Mouse (Mus musculus): ENCODE measurements around the gene Zfhx3.

The Zfhx3 gene

DNA sequence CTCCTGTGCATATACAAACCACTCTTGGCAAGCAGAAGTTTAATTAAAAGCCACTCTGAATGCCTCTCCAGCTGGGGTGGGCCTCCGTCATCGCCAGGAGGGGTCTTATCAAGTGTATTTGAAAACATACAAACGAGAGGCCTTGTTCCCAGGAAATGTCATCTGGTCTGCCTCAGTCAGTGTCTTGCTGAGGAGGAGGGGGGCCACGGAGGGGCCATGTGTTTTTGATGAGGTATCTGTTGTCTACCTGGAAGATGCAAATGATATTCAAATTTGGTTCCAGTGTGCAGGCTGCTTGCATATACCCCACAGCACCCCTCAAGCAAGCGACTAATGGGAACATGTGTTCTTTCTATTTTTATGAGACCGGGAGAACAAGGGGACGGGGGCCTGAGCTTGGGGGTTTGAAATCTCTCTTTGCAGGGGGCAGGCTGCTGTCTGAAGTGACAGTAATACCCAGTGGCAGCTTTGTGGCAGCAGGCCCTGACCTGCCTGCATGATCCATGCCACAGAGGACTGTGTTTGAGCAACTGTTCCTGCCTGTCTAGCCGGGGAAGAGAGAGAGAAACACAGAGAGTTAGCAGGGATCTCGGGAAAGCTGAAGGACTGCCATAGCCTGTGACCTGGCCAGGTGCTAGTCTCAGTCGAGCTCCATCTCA is 412.8 kb downstream of the Zfhx3 start:
- DNase-seq (ENCODE audit: low spot score in 2 of 2), result no peak

DNA sequence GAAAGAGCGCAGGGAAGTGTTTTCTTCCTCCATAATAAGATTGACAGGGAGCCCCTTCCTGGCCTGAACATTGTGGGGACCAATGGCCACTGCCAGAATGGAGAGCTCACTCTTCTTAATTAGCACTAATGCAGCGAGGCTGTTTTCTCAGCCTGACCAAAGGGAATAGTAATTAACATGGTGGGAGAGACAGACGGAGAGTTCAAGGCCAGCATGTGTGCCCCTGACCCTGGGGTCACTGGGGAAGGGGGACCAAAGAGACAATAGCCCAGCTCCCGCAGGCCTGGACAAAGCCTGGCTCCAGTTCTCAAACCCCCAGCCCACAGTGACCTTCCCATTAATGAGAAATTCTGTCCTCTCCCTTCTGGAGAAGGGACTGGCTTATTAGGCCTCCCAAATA is 419.0 kb downstream of the Zfhx3 start:
- no peak for DNase-seq (ENCODE audit: low spot score in 2 of 2)

DNA sequence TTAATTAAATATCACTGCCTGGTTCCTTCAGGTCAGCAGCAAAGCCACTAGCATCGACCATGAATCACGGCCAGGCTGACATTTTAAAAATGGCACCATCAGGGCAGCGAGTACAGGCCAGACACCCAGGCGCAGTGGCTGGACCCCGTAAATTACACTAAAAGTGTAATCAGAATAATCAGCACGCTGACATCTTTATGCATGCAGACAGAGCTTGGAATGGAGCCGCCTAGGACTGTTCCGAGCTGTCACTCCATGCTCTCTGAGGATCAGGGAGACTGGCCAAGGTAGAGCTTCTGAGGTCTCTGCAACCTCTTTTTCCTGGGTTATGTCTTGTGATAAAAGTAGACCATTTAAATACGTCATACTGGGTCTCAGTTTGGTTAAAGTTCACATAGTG is 420.0 kb downstream of the Zfhx3 start:
- no peak for DNase-seq (ENCODE audit: low spot score in 2 of 2)

DNA sequence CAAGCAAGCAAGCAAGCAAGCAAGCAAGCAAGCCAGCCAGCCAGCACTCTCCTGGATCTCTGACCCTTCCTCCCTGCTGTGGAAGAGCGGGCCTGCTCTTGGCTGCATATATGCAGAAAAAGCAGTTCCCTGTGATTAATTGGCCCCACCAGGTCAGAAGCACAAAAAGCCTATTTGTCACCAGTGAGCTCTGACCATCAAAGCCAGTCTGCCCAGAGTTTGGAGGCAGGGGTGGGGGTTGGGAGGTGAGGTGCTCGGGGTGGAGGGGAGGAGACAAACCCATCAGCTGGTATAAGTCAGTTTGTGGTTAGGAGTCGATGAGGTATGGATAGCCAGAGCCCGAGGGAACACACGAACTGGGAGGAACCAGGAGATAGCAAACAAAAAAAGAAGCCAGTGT is 421.0 kb downstream of the Zfhx3 start:
- no peak for DNase-seq (ENCODE audit: low spot score in 2 of 2)

DNA sequence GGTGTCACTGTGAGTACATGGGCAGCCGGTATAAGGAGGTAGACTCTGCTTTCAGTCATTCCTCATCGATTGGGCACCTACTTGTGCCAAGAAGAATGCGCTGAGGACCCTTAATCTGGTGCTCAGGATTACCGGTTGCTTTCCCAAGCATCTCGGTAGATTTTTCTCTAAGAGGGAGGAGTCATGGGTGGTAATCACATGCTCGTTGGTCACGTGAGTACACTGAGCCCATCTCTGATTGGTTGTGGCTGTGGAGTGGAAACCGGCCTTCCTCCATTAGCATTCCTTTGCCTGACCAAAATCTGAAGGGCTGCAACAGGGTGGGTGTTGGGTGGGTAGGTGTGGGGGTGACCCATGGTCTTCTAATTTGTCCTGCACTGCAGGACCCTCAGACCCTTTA is 421.4 kb downstream of the Zfhx3 start:
- DNase-seq (ENCODE audit: low spot score in 2 of 2), result no peak

DNA sequence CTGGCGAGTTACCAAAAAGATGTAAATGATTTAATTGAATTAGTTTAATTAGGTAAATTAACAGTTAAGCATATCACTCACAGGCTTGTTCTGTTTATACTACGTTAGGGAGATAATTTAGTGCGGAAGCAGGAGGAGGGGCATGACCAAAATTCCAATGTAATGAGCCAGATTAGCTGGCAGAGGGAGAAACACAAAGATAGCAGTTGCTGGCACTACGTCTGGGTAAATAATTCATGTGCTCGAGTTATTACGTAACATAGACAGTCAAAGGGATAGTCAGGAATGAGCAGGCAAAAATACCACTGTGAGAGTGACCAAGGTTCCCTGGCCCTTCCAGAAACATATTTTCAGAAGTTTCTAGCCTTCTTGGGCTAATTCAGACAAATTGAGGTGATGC is 426.6 kb downstream of the Zfhx3 start:
- peak in 1 of 2 experiments; percentile 4 for DNase-seq (ENCODE audit: low spot score in 2 of 2)

DNA sequence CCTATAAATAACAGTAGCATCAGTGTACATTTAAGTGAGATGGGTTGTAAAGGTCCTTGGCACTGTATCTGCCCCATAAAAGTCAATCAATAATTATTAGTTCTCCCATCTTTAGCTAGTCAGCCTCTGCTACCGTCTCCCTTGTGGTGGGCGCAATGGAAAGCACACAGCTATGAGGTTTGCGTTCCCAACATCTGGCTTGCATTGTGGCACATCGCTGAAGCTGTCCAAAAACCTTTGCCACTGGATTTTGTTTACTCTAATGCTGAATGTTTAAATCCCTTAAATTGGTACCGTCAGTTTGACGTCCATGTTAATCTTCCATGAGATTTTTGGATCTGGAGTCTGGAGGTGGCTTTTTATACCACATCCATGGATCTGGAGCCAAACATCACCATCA is 428.3 kb downstream of the Zfhx3 start:
- no peak for DNase-seq (ENCODE audit: low spot score in 2 of 2)

DNA sequence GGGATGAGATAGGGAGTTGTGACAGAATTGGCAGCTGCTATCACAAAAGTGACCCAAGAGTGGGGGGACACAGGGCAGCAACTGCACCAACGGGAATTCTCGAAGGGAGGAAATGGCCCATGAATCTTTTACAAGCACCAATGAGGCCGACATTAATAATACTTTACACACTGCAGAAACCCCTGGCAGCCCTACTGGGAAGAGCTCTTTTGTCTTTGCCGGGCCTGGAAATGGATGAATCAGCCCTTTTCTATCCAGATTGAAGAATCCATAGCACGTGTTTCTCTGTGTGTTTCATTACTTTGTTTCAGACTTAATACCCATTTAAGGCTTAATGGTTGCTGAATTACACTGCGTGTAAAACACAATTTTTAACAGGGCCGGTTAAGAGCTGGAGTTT is 430.6 kb downstream of the Zfhx3 start:
- no peak for DNase-seq (ENCODE audit: low spot score in 2 of 2)

DNA sequence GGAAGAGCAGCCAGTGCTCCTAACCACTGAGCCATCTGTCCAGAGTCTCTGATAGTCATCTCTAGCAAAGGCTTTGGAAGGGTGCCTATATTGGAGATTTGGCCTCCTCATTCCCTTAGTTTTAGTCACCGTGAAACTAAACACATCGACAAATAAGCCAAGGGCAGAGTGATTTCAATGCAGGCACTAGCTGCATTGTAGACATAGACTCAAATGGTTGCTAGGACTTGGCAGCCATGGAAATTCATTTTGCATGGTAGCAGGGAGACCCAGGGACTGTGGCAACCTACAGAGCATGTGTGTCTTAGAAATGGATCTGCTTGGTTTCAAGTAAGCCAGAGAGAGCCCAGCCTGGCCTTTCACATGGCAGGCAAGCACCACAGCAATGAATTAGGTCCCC is 435.6 kb downstream of the Zfhx3 start:
- no peak for DNase-seq (ENCODE audit: low spot score in 2 of 2)

DNA sequence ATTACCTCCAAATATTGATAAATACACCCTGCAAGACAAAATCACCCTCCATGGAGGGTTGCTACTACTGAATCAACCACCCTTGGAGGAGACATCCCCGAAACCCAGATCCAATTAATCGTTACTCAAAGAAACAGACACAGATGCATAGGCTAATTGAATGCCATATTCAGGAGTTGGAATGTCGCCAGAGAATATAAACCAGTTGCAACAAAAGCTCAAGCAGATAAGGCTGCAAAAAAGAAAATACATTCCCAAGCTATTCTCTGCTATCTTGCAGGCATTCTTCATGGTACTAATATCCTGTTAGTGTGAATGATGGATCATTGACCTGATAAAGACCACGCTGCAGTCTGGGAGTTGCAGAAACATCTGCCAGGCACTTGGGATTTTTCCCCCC is 440.7 kb downstream of the Zfhx3 start:
- DNase-seq (ENCODE audit: low spot score in 2 of 2), result no peak

DNA sequence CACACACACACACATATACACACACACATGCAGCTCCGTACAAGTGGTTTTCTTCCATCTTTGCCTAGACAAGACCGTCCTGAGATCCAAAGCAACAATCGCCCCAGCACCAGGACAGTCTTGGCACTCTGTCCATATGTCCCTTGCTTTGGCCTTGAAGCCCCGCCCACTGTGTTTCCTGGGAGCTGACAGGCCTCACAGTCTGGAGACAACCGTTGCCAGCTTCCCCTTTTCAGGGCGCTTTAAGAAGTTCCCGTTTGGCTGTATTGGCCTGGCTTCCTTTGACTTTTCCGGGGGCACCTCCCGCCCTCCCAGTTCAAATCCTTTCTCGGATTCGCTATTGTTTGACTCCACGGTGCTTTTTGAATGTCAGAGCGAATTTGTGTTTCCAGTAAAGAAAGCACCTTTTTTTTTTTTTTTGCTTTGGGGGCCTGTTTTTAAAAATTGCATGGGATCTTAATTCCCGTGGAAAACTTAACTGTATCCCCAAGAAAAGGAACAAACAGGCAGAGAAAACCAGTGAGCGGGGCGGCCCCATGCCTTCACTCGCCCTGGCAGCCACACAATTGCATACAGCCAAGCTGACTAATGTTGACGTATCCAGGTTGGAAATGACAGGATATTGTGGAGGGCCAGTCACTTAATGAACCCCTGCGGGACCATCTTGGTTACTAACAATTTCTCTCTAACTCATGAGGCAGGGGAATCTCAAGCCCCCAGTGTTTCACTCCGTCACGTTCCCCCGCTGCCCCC is 444.9 kb downstream of the Zfhx3 start:
- peak in 1 of 2 experiments; percentile 5 for DNase-seq (ENCODE audit: low spot score in 2 of 2)

DNA sequence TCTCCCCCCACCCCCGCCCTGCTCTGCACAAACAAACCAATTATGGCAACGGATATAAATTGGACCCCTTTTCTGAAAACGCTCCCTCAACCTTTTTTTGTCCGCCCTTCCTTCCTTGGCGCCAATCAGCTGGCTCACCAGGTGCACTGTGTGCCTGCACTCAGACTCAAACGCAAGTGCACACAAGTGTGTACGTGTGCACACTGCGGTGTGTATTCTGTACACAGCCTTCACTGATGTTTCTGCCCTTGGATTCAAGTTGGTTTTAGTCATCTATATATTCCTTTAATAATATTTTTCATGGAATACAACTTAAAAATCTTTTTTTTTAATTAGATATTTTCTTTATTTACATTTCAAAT is 445.4 kb downstream of the Zfhx3 start:
- DNase-seq (ENCODE audit: low spot score in 2 of 2), result no peak

DNA sequence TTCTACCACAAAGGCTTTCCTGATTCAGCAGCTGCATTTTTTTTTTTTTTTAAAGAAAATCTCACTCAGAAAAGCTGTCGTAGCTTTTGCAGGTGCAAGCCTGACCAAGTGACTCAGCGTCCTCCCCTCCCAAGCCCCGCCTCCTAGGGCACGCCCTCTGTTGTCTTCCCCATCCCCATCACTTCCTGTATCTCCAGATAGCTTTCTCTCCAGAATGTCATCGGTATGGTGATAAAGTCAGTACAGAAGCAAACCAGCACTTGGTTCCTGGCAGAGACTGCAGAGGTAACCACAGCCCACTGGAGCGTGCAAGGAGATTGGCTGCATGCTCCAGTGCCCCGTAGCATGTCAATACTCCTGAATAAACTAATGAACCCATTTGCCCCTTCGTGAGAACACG is 450.5 kb downstream of the Zfhx3 start:
- no peak for DNase-seq (ENCODE audit: low spot score in 2 of 2)

DNA sequence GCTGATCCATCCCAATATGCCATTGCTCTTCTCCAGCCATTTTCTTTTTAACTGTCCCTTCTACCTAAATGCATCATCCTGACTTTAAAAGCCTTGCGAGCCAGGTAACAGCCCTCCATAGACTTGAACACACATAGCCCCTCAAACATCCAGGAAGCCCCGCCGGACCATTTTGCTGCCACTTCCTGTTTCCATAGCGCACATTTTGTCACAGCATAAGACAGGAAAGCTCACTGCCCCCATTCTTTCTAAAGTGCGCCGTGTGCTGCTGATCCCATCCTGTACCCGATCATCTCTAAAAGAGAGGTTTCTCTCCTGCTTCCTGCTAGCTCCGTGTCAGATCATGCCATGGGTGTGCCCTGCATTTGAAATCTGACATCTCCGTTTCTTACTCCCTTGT is 459.7 kb downstream of the Zfhx3 start:
- DNase-seq (ENCODE audit: low spot score in 2 of 2), result no peak

DNA sequence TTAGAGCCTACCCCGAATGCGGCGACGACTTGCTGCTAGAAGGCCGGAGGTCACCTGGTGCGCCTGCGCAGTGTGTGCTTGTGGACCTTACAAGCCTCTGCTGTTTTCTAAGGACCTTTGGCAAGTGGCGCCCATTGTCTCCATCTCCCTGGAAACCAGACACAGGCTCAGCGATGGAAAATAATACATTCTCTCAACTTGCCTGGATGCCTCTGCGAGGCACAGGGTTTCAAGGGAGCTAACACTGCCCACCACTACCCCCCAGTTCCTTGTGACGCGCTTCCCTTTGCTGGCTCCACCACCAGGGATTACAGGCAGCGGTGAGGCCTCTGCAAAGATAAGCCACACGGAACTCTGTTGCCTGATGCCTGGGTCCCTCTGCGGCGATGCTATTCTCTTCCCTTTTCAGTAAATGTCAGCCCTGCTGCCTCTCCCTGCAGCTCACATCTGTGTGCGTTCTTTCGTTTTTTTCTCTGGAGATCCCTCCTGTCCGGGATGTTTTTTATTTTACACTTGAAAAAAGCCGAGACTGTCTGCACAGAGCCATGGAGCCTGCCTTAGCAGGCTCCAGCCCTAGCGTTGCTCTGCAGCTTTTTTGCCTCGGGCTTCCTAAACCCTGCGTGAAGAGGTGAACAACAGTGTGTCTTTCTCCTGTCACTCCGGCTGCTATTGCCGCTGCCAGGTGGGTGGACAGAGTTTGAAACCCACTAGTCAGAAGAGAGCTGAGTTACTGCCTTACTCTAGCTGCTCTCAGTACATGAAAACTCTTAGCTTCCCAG is 464.5 kb downstream of the Zfhx3 start:
- DNase-seq (ENCODE audit: low spot score in 2 of 2), result peak in 1 of 2 experiments; percentile 40

DNA sequence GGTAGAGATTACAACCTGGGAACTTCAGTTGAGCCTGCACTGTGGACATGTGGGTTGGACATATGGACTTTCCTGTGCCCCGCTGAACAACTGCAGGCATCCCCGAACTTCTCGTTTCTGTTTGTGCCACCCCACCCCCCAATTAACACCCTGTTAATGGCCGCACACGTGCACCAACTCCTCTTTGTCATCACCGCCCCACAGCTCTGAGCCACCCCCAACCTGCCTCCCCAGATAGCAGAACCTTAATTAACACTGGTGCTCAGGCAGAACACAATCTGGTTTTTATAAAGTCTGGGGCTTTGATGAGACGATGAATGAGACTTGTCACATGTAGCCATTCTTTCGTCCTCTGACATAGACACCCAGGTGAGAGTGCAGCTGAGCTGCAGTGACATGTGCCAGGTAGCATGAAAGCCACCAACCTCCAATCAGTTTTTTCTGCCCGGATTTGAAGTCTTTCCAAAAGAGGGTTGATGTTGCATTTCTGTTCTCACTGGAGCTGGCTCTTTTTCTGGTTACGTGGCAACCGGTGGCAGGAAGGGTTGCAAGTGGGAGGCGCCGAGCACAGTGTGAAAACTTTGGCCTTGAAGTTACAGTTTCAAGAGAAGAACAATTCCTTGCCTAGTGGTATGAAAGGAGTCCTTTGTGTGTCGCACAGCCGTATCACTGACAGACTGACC is 476.9 kb downstream of the Zfhx3 start:
- DNase-seq (ENCODE audit: low spot score in 2 of 2), result peak; percentile 15 to 18

DNA sequence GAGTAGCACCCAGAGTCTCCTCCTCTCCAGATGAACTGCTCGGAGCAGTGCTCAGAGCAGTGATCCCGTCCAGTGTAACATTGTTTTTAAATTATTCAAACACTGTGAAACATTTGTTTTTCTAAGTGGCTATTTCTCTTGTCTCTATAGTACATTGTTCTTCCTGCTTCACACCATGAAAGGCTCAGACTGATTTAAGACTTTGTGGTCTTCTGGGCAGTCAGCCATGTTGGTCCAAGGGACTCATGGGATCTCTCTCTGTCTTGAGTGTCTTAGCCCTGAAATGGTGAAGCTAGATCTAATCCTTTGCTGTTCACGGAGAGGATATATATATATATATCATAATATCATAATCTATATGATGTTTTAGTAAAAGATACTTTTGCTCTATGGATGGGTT is 480.1 kb downstream of the Zfhx3 start:
- DNase-seq (ENCODE audit: low spot score in 2 of 2), result no peak

DNA sequence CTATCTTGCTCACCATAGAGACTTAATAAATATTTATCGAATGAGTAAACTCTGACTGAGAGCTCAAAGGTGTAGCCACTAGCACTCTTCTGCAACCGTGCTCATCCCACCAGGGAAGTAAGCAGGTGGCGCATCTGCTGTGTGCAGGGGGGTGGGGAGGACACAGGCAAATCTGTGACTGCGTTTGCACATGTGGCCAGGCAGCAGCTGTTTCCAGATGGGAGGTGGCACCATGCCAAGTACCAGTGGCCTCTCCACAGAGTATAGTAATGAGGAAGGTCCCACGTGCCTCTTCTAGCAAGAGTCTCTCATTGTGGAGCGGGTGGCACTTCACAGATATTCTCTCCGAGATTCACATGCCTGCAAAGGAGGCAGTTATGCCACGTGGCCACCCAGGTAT is 481.9 kb downstream of the Zfhx3 start:
- DNase-seq (ENCODE audit: low spot score in 2 of 2), result no peak

DNA sequence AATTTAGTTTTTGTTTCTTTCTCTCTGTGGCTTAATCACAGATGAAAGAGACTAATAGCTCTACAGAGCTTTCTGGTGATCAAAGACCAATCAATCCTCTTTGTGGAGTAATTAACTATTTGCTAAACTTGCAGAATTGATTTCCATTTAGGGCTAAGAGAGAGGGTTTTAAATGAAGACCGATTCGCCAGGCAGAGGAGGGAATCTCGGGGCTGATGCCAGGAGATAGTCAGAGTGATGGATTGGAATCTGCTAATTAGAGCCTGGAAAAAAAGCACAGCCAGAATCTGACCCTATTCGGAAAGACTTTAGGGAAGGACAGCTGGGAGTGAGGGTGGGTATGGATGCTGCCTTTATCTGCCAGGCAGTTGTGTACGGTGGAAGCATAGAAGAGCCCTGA is 490.9 kb downstream of the Zfhx3 start:
- no peak for DNase-seq (ENCODE audit: low spot score in 2 of 2)

DNA sequence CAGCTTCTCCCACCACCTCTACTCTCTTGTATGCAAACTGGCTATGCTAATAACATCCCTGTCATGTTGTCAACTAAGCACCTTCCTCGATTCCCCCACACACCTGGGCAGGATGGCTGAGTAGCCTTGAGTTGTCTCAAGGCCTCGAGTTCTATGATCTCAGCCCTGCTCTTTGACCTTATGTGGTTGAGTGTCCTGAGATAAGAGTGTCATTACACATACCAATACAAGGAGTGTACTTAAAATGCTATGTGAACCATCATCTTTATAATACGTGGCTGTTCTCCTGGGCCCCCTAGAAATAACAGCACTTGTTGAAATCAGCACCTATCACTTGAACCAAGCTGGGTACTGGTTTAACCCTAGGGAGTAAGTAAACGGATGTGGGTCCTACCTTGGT is 492.1 kb downstream of the Zfhx3 start:
- DNase-seq (ENCODE audit: low spot score in 2 of 2), result no peak

DNA sequence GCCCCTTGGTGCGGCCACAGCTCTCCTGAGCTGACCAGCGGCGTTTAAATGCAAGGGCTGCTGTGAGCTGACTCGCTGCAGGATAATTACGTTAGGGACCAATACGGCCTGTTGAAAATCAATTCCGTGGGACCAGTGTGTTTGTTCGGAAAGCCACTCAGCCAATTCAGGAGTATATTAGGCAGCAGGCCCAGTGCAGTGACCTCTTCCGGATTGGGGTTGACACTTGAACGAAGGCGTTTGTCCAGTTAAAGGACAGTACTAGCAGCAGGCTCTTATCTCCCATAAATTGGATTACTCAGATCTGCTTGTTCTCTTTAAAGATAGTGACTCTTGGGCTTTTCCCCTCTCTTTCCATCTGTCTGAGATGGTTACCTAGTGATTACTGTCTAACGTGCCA is 493.9 kb downstream of the Zfhx3 start:
- no peak for DNase-seq (ENCODE audit: low spot score in 2 of 2)

DNA sequence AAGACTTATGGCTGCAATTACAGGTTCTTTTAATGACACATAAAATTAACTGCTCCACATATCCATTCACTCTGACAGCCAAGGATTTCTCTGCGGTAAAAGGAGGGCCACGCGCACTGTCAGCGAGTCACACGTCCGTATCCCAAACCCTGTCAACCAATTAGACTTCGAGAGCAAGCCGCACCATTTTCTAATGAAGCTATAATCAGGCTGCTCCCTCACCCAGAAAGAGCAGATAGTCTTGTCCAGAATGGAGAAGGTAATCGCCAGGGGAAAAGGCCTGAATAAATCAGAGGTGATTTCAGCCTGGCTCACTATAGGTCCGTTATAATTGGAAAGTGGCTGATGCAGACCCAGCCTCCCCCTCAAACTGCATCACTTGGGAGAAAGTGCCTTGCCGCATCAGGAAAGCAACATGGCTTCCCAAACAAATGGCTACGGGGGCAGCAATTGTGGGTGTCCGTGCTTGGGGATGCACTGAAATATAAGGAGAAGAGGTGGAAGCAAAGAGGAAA is 494.9 kb downstream of the Zfhx3 start:
- DNase-seq (ENCODE audit: low spot score in 2 of 2), result no peak

All from left cerebral cortex, adult 9 months (tissue).